ENCODE assay signal across 17 mouse cellular contexts in the genomic region with DNA sequence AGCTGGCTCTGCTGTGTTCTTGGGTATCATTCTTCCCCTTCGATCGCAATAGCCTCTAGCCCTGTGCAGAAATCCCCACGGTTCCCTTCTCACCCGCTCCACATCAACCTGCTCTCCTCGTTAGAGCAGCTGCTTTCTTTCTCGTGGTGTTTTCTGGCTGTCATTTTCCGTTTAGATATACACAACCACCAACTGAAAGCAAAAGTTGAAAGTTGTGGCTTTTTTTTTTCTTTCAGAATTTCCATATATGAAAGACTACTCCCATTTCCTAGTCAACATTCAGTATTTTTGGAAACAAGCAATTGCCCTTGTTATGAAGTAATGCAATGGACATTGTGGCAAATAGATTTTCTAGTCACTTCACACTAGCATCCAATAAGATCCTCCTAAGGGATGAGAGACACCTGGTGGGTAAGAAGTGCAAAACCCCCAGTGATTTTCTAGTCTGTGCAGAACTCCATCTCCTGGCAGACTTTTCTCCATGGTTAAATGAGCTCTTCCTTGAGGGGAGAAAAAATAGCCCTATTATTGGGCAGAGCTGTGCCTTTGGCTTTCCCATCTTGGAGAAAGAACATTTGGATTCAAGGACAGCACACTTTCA. TPM values are rescaled to one million over a fixed set of nuclear protein-coding genes. Genes with fewer than 3 reads are reported as not detected.
A peak's percentile ranks its signal among the peaks of the same experiment; 100 is the strongest.
DNase-seq lines count a peak whose midpoint lies in the region; ATAC-seq and TF ChIP-seq lines count a peak whose summit lies in the region.
"Had no signal": no experiment of that assay in that cellular context is flagged by ENCODE, and none has a peak within 500 bp of the region (broad histone marks: within the 10 kb centered on the region; RNA-seq: fewer than 3 reads in every experiment).

No protein-coding gene starts in this region.

- no peak overlapping the region for H3K4me3 ChIP-seq in layer of hippocampus, adult 2 months
- no peak overlapping the region for H3K4me3 ChIP-seq in cortical plate, adult 2 months (ENCODE audit: insufficient read depth, low read length)
- H3K4me3 ChIP-seq: hindbrain, embryonic 13.5 days had no signal

- no peak for ATAC-seq in erythroblast, adult 5-6 weeks (replicated peaks; ENCODE audit: low FRiP score, poor library complexity, severe bottlenecking)

- no peak for DNase-seq in layer of hippocampus, adult 2 months (ENCODE audit: low spot score in 2 of 2)
- DNase-seq in layer of hippocampus, adult 11-12 months (ENCODE audit: low spot score): no peak
- DNase-seq in thymus, postnatal 0 days (ENCODE audit: low spot score): peak; percentile 33
- DNase-seq in thymus, postnatal 25 days: no peak
- DNase-seq in embryo, embryonic 10.5 days (ENCODE audit: low spot score): no peak
- DNase-seq in left cerebral cortex, postnatal 36 days (ENCODE audit: low spot score in 2 of 2): no peak
- DNase-seq: cerebellum, adult 11-12 months; kidney, postnatal 25 days had no signal

- H3K4me1 ChIP-seq in cortical plate, adult 2 months (ENCODE audit: control insufficient read depth, insufficient read depth, low read length): no peaks in the 10 kb centered on the region
- H3K4me1 ChIP-seq: hindbrain, embryonic 13.5 days had no signal

- no peak for TF ChIP-seq POLR2A in cortical plate, adult 2 months (IDR thresholded peaks at IDR 0.05; ENCODE audit: extremely low read depth, insufficient read depth, low read length)

- intact Hi-C loops in left cerebral cortex, postnatal 36 days (cut with DNase I): loop anchor here (10.0 kb wide), 1 partner anchor 48 kb away; a partner anchor contains a TSS

- no peak overlapping the region for H3K27ac ChIP-seq in layer of hippocampus, adult 2 months
- no peak overlapping the region for H3K27ac ChIP-seq in cortical plate, adult 2 months (ENCODE audit: insufficient read depth, low read length)
- H3K27ac ChIP-seq: hindbrain, embryonic 13.5 days had no signal

- peak; percentile 56 for TF ChIP-seq CTCF in layer of hippocampus, adult 2 months (conservative IDR thresholded peaks at IDR 0.05)
- 0 out of 2 replicates have a peak, but pooled peaks have one; percentile 4 for TF ChIP-seq CTCF in cortical plate, adult 2 months (IDR thresholded peaks at IDR 0.05; ENCODE audit: extremely low read depth, insufficient read depth, low read length)

RNA-seq across cellular contexts. Expression of a gene that starts 11.8 kb away (rescaled TPM):
- not detected for total RNA-seq in layer of hippocampus, adult 2 months (2021)
- polyA plus RNA-seq in thymus, postnatal 0 days (2015; fragmentation: Nextera tagmentation; extraction: Ambion mirVana): not detected in 2 replicates
- polyA plus RNA-seq in cortical plate, adult 2 months (2012; rRNA removed): not detected in 2 replicates
- total RNA-seq in erythroblast, adult 5-6 weeks (2015; ENCODE audit: low replicate concordance): not detected in 2 replicates
- not detected in 2 replicates for total RNA-seq in erythroblast, adult 5-6 weeks (2017; ENCODE audit: low replicate concordance)
- not detected for total RNA-seq in left cerebral cortex, postnatal 36 days (2021)
- total RNA-seq: adrenal gland, postnatal 4 days; left cerebral cortex, adult 8-10 months had no signal
- polyA plus RNA-seq: embryonic facial prominence, embryonic 11.5 days; forebrain, embryonic 11.5 days; heart, embryonic 11.5 days; hindbrain, embryonic 13.5 days; liver, embryonic 11.5 days had no signal

RNA-seq across cellular contexts. Expression of a gene that starts 17.0 kb away (rescaled TPM):
- total RNA-seq in layer of hippocampus, adult 2 months (2021): not detected
- polyA plus RNA-seq in thymus, postnatal 0 days (2015; fragmentation: Nextera tagmentation; extraction: Ambion mirVana): 0.33 and 0.37 TPM in 2 replicates
- polyA plus RNA-seq in cortical plate, adult 2 months (2012; rRNA removed): not detected in 2 replicates
- not detected in 2 replicates for total RNA-seq in erythroblast, adult 5-6 weeks (2015; ENCODE audit: low replicate concordance)
- not detected in 2 replicates for total RNA-seq in erythroblast, adult 5-6 weeks (2017; ENCODE audit: low replicate concordance)
- not detected for total RNA-seq in left cerebral cortex, postnatal 36 days (2021)
- total RNA-seq: adrenal gland, postnatal 4 days; left cerebral cortex, adult 8-10 months had no signal
- polyA plus RNA-seq: forebrain, embryonic 11.5 days; liver, embryonic 11.5 days had no signal

RNA-seq across cellular contexts. Expression of a gene that starts 20.6 kb away (rescaled TPM):
- total RNA-seq in layer of hippocampus, adult 2 months (2021): 100 to 1,000 TPM; 105 to 107 TPM
- polyA plus RNA-seq in thymus, postnatal 0 days (2015; fragmentation: Nextera tagmentation; extraction: Ambion mirVana): 55.8 and 59.5 TPM in 2 replicates
- polyA plus RNA-seq in cortical plate, adult 2 months (2012; rRNA removed): 38.5 and 40.5 TPM in 2 replicates
- 18.6 and 26.3 TPM in 2 replicates for total RNA-seq in erythroblast, adult 5-6 weeks (2015; ENCODE audit: low replicate concordance)
- 24.0 and 29.5 TPM in 2 replicates for total RNA-seq in erythroblast, adult 5-6 weeks (2017; ENCODE audit: low replicate concordance)
- 100 to 1,000 TPM in 1 of 2 experiments, 10 to 100 TPM in 1; 92.7 to 101 TPM for total RNA-seq in left cerebral cortex, postnatal 36 days (2021)

RNA-seq across cellular contexts. Expression of a gene that starts 21.3 kb away (rescaled TPM):
- 1 to 10 TPM; 1.3 to 1.5 TPM for total RNA-seq in layer of hippocampus, adult 2 months (2021)
- 0.63 and 0.85 TPM in 2 replicates for polyA plus RNA-seq in thymus, postnatal 0 days (2015; fragmentation: Nextera tagmentation; extraction: Ambion mirVana)
- polyA plus RNA-seq in cortical plate, adult 2 months (2012; rRNA removed): 0.61 and 1.2 TPM in 2 replicates
- not detected in 2 replicates for total RNA-seq in erythroblast, adult 5-6 weeks (2015; ENCODE audit: low replicate concordance)
- not detected in 2 replicates for total RNA-seq in erythroblast, adult 5-6 weeks (2017; ENCODE audit: low replicate concordance)
- total RNA-seq in left cerebral cortex, postnatal 36 days (2021): 1 to 10 TPM in 1 of 2 experiments, under 1 TPM in 1; 0.66 to 1.5 TPM

RNA-seq across cellular contexts. Expression of a gene that starts 30.8 kb away (rescaled TPM):
- not detected for total RNA-seq in layer of hippocampus, adult 2 months (2021)
- polyA plus RNA-seq in thymus, postnatal 0 days (2015; fragmentation: Nextera tagmentation; extraction: Ambion mirVana): 0.18 and 0.36 TPM in 2 replicates
- polyA plus RNA-seq in cortical plate, adult 2 months (2012; rRNA removed): not detected in 2 replicates
- not detected in 2 replicates for total RNA-seq in erythroblast, adult 5-6 weeks (2015; ENCODE audit: low replicate concordance)
- total RNA-seq in erythroblast, adult 5-6 weeks (2017; ENCODE audit: low replicate concordance): not detected in 2 replicates
- total RNA-seq in left cerebral cortex, postnatal 36 days (2021): not detected
- total RNA-seq: adrenal gland, postnatal 4 days; left cerebral cortex, adult 8-10 months had no signal
- polyA plus RNA-seq: heart, embryonic 11.5 days; hindbrain, embryonic 13.5 days; liver, embryonic 11.5 days had no signal
